ENCODE assay signal across 12 mouse cellular contexts in genomic region chr1:167288665-167289538, GRCm38 (mm10). TPM values are rescaled to one million over a fixed set of nuclear protein-coding genes. Genes with fewer than 3 reads are reported as not detected.
A peak's percentile ranks its signal among the peaks of the same experiment; 100 is the strongest.
DNase-seq lines count a peak whose midpoint lies in the region; ATAC-seq lines count a peak whose summit lies in the region.
"Had no signal": no experiment of that assay in that cellular context is flagged by ENCODE, and none has a peak within 500 bp of the region (broad histone marks: within the 10 kb centered on the region; RNA-seq: fewer than 3 reads in every experiment).

No protein-coding gene starts in this region.

- peak overlapping the region; percentile 77; the same call in 1 of the 2 replicates for H3K27ac ChIP-seq in hindbrain, embryonic 10.5 days
- no peak overlapping the region for H3K27ac ChIP-seq in hindbrain, embryonic 11.5 days (ENCODE audit: low read depth, low read length)
- H3K27ac ChIP-seq in liver, embryonic 11.5 days (ENCODE audit: low read depth, low read length): peak overlapping the region; percentile 74

- no peak overlapping the region for H3K4me3 ChIP-seq in hindbrain, embryonic 10.5 days
- H3K4me3 ChIP-seq in hindbrain, embryonic 11.5 days (ENCODE audit: low read depth, low read length): no peak overlapping the region
- 0 out of 2 replicates have a peak overlapping the region, but pooled peaks have one; percentile 6 for H3K4me3 ChIP-seq in liver, embryonic 11.5 days (ENCODE audit: low read depth, low read length)

- H3K9ac ChIP-seq in hindbrain, embryonic 11.5 days (ENCODE audit: low read depth, low read length): no peak overlapping the region
- no peak overlapping the region; the same call in 1 of the 2 replicates for H3K9ac ChIP-seq in liver, embryonic 11.5 days (ENCODE audit: low read depth, low read length)

- no peaks in the 10 kb centered on the region for H3K9me3 ChIP-seq in hindbrain, embryonic 10.5 days
- no peaks in the 10 kb centered on the region for H3K9me3 ChIP-seq in hindbrain, embryonic 11.5 days (ENCODE audit: control insufficient read depth, low read length)
- H3K9me3 ChIP-seq in liver, embryonic 11.5 days (ENCODE audit: control insufficient read depth, low read length): no peaks in the 10 kb centered on the region

- no peaks in the 10 kb centered on the region for H3K36me3 ChIP-seq in hindbrain, embryonic 10.5 days
- H3K36me3 ChIP-seq in hindbrain, embryonic 11.5 days (ENCODE audit: control insufficient read depth, insufficient read depth, low read length): no peaks in the 10 kb centered on the region
- H3K36me3 ChIP-seq in liver, embryonic 11.5 days (ENCODE audit: control insufficient read depth, insufficient read depth, low read length): no peaks in the 10 kb centered on the region

- peaks cover 19% of the 10 kb centered on the region for H3K27me3 ChIP-seq in hindbrain, embryonic 10.5 days (ENCODE audit: insufficient read depth, poor library complexity, severe bottlenecking)
- 0 out of 2 replicates have a peak, but pooled peaks cover 2% of the 10 kb centered on the region for H3K27me3 ChIP-seq in hindbrain, embryonic 11.5 days (ENCODE audit: control insufficient read depth, insufficient read depth, low read length)
- H3K27me3 ChIP-seq in liver, embryonic 11.5 days (replicated peaks; ENCODE audit: control insufficient read depth, insufficient read depth, low read length): 0 out of 2 replicates have a peak, but pooled peaks cover 7% of the 10 kb centered on the region

- H3K4me1 ChIP-seq in hindbrain, embryonic 10.5 days (replicated peaks): peaks cover 37% of the 10 kb centered on the region
- H3K4me1 ChIP-seq in hindbrain, embryonic 11.5 days (replicated peaks; ENCODE audit: control insufficient read depth, insufficient read depth, low read length): peaks cover 5% of the 10 kb centered on the region; the same call in 1 of the 2 replicates
- H3K4me1 ChIP-seq in liver, embryonic 11.5 days (replicated peaks; ENCODE audit: control insufficient read depth, insufficient read depth, low read length): peaks cover 33% of the 10 kb centered on the region

- H3K4me2 ChIP-seq in hindbrain, embryonic 11.5 days (replicated peaks; ENCODE audit: low read depth, low read length): no peak overlapping the region
- peak overlapping the region; percentile 52 for H3K4me2 ChIP-seq in liver, embryonic 11.5 days

- WGBS in hindbrain, embryonic 10.5 days: 45% methylated on average over 11 of the region's 11 CpGs
- 44% methylated on average over 11 of the region's 11 CpGs for WGBS in hindbrain, embryonic 11.5 days
- 23% methylated on average over 11 of the region's 11 CpGs for WGBS in liver, embryonic 11.5 days

- DNase-seq in hindbrain, embryonic 10.5 days (ENCODE audit: low spot score): no peak
- DNase-seq in hindbrain, embryonic 11.5 days (ENCODE audit: low spot score): no peak
- DNase-seq in 3134 (ENCODE audit: extremely low read depth, insufficient read length, low spot score): peak; percentile 53
- peak; percentile 75 for DNase-seq in MN1 (ENCODE audit: low spot score)
- DNase-seq in liver, embryonic 11.5 days (ENCODE audit: low spot score): no peak
- no peak for DNase-seq in yolk sac, embryonic 10.5 days (ENCODE audit: low spot score)
- no peak for DNase-seq in thymus, postnatal 14 days
- no peak for DNase-seq in heart, adult 8-10 months (ENCODE audit: low spot score)
- DNase-seq: cerebellum, adult 9-10 months; kidney, postnatal 10 days; left cerebral cortex, postnatal 4 days; right cerebral cortex, postnatal 14 days had no signal

- no peak for ATAC-seq in hindbrain, embryonic 11.5 days (ENCODE audit: low FRiP score)
- ATAC-seq in liver, embryonic 11.5 days (replicated peaks; ENCODE audit: low FRiP score): peak; percentile 74

RNA-seq across cellular contexts. Expression of gene Uck2, which starts 3.8 kb away (rescaled TPM):
- 113 and 125 TPM in 2 replicates for polyA plus RNA-seq in hindbrain, embryonic 10.5 days (2016; fragmentation: Nextera tagmentation; extraction: Ambion mirVana)
- 106 and 116 TPM in 2 replicates for polyA plus RNA-seq in hindbrain, embryonic 11.5 days (2014; fragmentation: Nextera tagmentation; extraction: Ambion mirVana)
- 144 and 156 TPM in 2 replicates for polyA plus RNA-seq in liver, embryonic 11.5 days (2014; fragmentation: Nextera tagmentation; extraction: Ambion mirVana)
- 10 to 100 TPM; 38.7 to 50.3 (median 43.4) TPM for total RNA-seq in heart, adult 8-10 months (2022)

RNA-seq across cellular contexts. Expression of gene Tmco1, which starts 19.3 kb away (rescaled TPM):
- 76.3 and 78.3 TPM in 2 replicates for polyA plus RNA-seq in hindbrain, embryonic 10.5 days (2016; fragmentation: Nextera tagmentation; extraction: Ambion mirVana)
- polyA plus RNA-seq in hindbrain, embryonic 11.5 days (2014; fragmentation: Nextera tagmentation; extraction: Ambion mirVana): 93.3 and 95.7 TPM in 2 replicates
- polyA plus RNA-seq in liver, embryonic 11.5 days (2014; fragmentation: Nextera tagmentation; extraction: Ambion mirVana): 104 and 116 TPM in 2 replicates
- 10 to 100 TPM; 92.5 to 99.4 (median 98.8) TPM for total RNA-seq in heart, adult 8-10 months (2022)

Comparison
In these comparisons a context has a peak if more than half of its experiments do, and no peak if none do; other contexts are left out.
1. DNase-seq: peak in 3134 (single experiment) and MN1 (single experiment); none in hindbrain, embryonic 10.5 days (single experiment), hindbrain, embryonic 11.5 days (single experiment), liver, embryonic 11.5 days (single experiment), yolk sac, embryonic 10.5 days (single experiment), thymus, postnatal 14 days (single experiment) and heart, adult 8-10 months (single experiment).